In the genomic region with DNA sequence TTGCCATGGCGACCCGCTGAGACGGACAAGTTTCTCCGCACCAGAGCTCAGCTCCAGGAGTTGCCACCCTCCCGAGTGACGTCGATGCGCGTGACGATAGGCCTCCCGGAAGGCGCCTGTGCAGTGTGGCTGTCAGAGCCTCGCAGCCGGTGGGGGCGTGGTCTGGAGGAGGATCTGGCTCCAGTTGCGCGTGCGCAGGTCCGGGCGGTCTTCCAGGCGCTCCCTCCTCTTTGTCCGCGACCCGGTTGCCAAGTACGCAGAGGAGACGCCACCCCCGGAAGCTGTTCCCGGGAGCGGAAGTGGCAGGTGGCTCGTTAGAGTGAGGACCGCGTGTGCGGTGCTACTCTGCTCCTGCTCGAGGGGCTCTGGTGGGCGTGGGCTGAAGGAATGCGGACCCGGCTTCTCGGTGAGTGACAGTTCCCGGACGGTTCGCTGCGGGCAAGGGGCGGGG, we compare ENCODE assay signal across 8 mouse cellular contexts. TPM values are rescaled to one million over a fixed set of nuclear protein-coding genes. Genes with fewer than 3 reads are reported as not detected.
DNase-seq lines count a peak whose midpoint lies in the region; ATAC-seq and TF ChIP-seq lines count a peak whose summit lies in the region.

No protein-coding gene starts in this region.

- ATAC-seq in embryonic facial prominence, embryonic 15.5 days (ENCODE audit: insufficient number of reproducible peaks, low FRiP score, low TSS enrichment, low read depth): peak; percentile 99
- peak; percentile 99 for ATAC-seq in limb, embryonic 14.5 days (ENCODE audit: low FRiP score, low read depth)
- ATAC-seq in midbrain, postnatal 0 days (ENCODE audit: low FRiP score): peak; percentile 99

- 0 out of 2 replicates have a peak, but pooled peaks have one; percentile 58 for TF ChIP-seq POLR2A in bone marrow, adult 2 months (IDR thresholded peaks at IDR 0.05; ENCODE audit: borderline replicate concordance, control insufficient read depth, low read depth, low read length)
- 0 out of 2 replicates have a peak, but pooled peaks have one; percentile 42 for TF ChIP-seq POLR2A in limb, embryonic 14.5 days (IDR thresholded peaks at IDR 0.05; ENCODE audit: borderline replicate concordance, extremely low read depth, insufficient read depth, insufficient read length)

- no peaks in the 10 kb centered on the region for H3K9me3 ChIP-seq in embryonic facial prominence, embryonic 15.5 days (replicated peaks)
- H3K9me3 ChIP-seq in limb, embryonic 14.5 days (ENCODE audit: control insufficient read depth, low read length): no peaks in the 10 kb centered on the region
- no peaks in the 10 kb centered on the region for H3K9me3 ChIP-seq in midbrain, postnatal 0 days (ENCODE audit: low read length)

- H3K4me1 ChIP-seq in bone marrow, adult 2 months (ENCODE audit: control insufficient read depth, insufficient read depth, low read length): no peaks in the 10 kb centered on the region
- peaks cover 10% of the 10 kb centered on the region for H3K4me1 ChIP-seq in embryonic facial prominence, embryonic 15.5 days
- peaks cover 8% of the 10 kb centered on the region for H3K4me1 ChIP-seq in limb, embryonic 14.5 days (ENCODE audit: control insufficient read depth, insufficient read depth, low read length)
- H3K4me1 ChIP-seq in midbrain, postnatal 0 days (ENCODE audit: insufficient read depth, low read length): peaks cover 6% of the 10 kb centered on the region; the same call in 1 of the 2 replicates

- H3K4me3 ChIP-seq in bone marrow, adult 2 months (replicated peaks; ENCODE audit: control insufficient read depth, low read depth, low read length): peak overlapping the region; percentile 92
- peak overlapping the region; percentile 59 for H3K4me3 ChIP-seq in embryonic facial prominence, embryonic 15.5 days (replicated peaks)
- peak overlapping the region; percentile 61 for H3K4me3 ChIP-seq in limb, embryonic 14.5 days (replicated peaks; ENCODE audit: low read length)
- H3K4me3 ChIP-seq in midbrain, postnatal 0 days (ENCODE audit: low read depth, low read length): peak overlapping the region; percentile 60

- DNase-seq in 416B (ENCODE audit: low read depth): peak; percentile 98
- peak; percentile 99 for DNase-seq in heart, adult 8-10 months (ENCODE audit: low spot score)
- peak; percentile 100 for DNase-seq in kidney, adult 9 months
- peak; percentile 100 for DNase-seq in limb, embryonic 14.5 days (ENCODE audit: low spot score)
- peak; percentile 99 for DNase-seq in midbrain, postnatal 0 days (ENCODE audit: low spot score)
- DNase-seq in spleen, postnatal 14 days (ENCODE audit: low spot score in 2 of 2): peak; percentile 91 to 92

- no peak overlapping the region for H3K27ac ChIP-seq in bone marrow, adult 2 months (ENCODE audit: control insufficient read depth, insufficient read depth, low read depth, low read length, poor library complexity)
- H3K27ac ChIP-seq in embryonic facial prominence, embryonic 15.5 days (replicated peaks): no peak overlapping the region
- peak overlapping the region; percentile 43; the same call in 1 of the 2 replicates for H3K27ac ChIP-seq in limb, embryonic 14.5 days (replicated peaks; ENCODE audit: low read depth, low read length)
- H3K27ac ChIP-seq in midbrain, postnatal 0 days (ENCODE audit: low read depth, low read length): peak overlapping the region; percentile 55; the same call in 1 of the 2 replicates

- peak overlapping the region; percentile 60 for H3K4me2 ChIP-seq in embryonic facial prominence, embryonic 15.5 days (replicated peaks)
- H3K4me2 ChIP-seq in limb, embryonic 14.5 days (replicated peaks; ENCODE audit: low read depth, low read length, severe bottlenecking): peak overlapping the region; percentile 73
- H3K4me2 ChIP-seq in midbrain, postnatal 0 days (ENCODE audit: low read depth, low read length, poor library complexity, severe bottlenecking): peak overlapping the region; percentile 66

- H3K9ac ChIP-seq in embryonic facial prominence, embryonic 15.5 days: 0 out of 2 replicates have a peak overlapping the region, but pooled peaks have one; percentile 13
- H3K9ac ChIP-seq in limb, embryonic 14.5 days (ENCODE audit: low read depth, low read length, severe bottlenecking): peak overlapping the region; percentile 34; the same call in 1 of the 2 replicates
- 0 out of 2 replicates have a peak overlapping the region, but pooled peaks have one; percentile 39 for H3K9ac ChIP-seq in midbrain, postnatal 0 days (replicated peaks; ENCODE audit: low read length, poor library complexity, severe bottlenecking)

- WGBS in bone marrow, adult 2 months: under 1% methylated on average over 43 of the region's 43 CpGs
- WGBS in embryonic facial prominence, embryonic 15.5 days: under 1% methylated on average over 43 of the region's 43 CpGs
- WGBS in limb, embryonic 14.5 days: under 1% methylated on average over 41 of the region's 43 CpGs
- 0% methylated on average over 43 of the region's 43 CpGs for WGBS in midbrain, postnatal 0 days

- H3K27me3 ChIP-seq in embryonic facial prominence, embryonic 15.5 days: no peaks in the 10 kb centered on the region
- H3K27me3 ChIP-seq in limb, embryonic 14.5 days (ENCODE audit: control insufficient read depth, insufficient read depth, low read length): no peaks in the 10 kb centered on the region
- H3K27me3 ChIP-seq in midbrain, postnatal 0 days (ENCODE audit: insufficient read depth, low read length): no peaks in the 10 kb centered on the region

- TF ChIP-seq CTCF in bone marrow, adult 2 months (IDR thresholded peaks at IDR 0.05; ENCODE audit: control insufficient read depth, insufficient read depth, low read length): no peak
- no peak for TF ChIP-seq CTCF in midbrain, postnatal 0 days (IDR thresholded peaks at IDR 0.05)

- peaks cover 21% of the 10 kb centered on the region for H3K36me3 ChIP-seq in embryonic facial prominence, embryonic 15.5 days
- peaks cover 16% of the 10 kb centered on the region for H3K36me3 ChIP-seq in limb, embryonic 14.5 days (ENCODE audit: control insufficient read depth, insufficient read depth, low read length)
- peaks cover 19% of the 10 kb centered on the region for H3K36me3 ChIP-seq in midbrain, postnatal 0 days (ENCODE audit: insufficient read depth, low read length)

RNA-seq across cellular contexts. Expression of a gene that starts 2.2 kb away (rescaled TPM):
- polyA plus RNA-seq in bone marrow, adult 2 months (2011; ENCODE audit: insufficient read depth, insufficient read length, low replicate concordance, missing spikeins): 0.81 and 2.2 TPM in 2 replicates
- 7.5 and 7.9 TPM in 2 replicates for polyA plus RNA-seq in embryonic facial prominence, embryonic 15.5 days (2015; fragmentation: Nextera tagmentation; extraction: Ambion mirVana)
- 1 to 10 TPM; 2.2 to 3.0 (median 2.6) TPM for total RNA-seq in heart, adult 8-10 months (2022)
- 6.8 and 7.2 TPM in 2 replicates for polyA plus RNA-seq in limb, embryonic 14.5 days (2012; rRNA removed)
- polyA plus RNA-seq in limb, embryonic 14.5 days (2014; fragmentation: Nextera tagmentation; extraction: Ambion mirVana): 8.1 and 8.6 TPM in 2 replicates
- 17.1 and 19.1 TPM in 2 replicates for total RNA-seq in midbrain, postnatal 0 days (2014; rRNA removed)
- 7.4 and 7.7 TPM in 2 replicates for polyA plus RNA-seq in midbrain, postnatal 0 days (2015; fragmentation: Nextera tagmentation; extraction: Ambion mirVana)

RNA-seq across cellular contexts. Expression of a gene that starts 49.1 kb away (rescaled TPM):
- not detected in 2 replicates for polyA plus RNA-seq in bone marrow, adult 2 months (2011; ENCODE audit: insufficient read depth, insufficient read length, low replicate concordance, missing spikeins)
- polyA plus RNA-seq in embryonic facial prominence, embryonic 15.5 days (2015; fragmentation: Nextera tagmentation; extraction: Ambion mirVana): 0.64 and 0.89 TPM in 2 replicates
- total RNA-seq in heart, adult 8-10 months (2022): under 1 TPM; 0.09 to 0.23 (median 0.13) TPM
- 0.01 and 0.03 TPM in 2 replicates for polyA plus RNA-seq in limb, embryonic 14.5 days (2012; rRNA removed)
- 0.07 TPM in 1 of 2 replicates, not detected in the other for polyA plus RNA-seq in limb, embryonic 14.5 days (2014; fragmentation: Nextera tagmentation; extraction: Ambion mirVana)
- total RNA-seq in midbrain, postnatal 0 days (2014; rRNA removed): 0.52 and 0.88 TPM in 2 replicates
- 0.37 and 0.49 TPM in 2 replicates for polyA plus RNA-seq in midbrain, postnatal 0 days (2015; fragmentation: Nextera tagmentation; extraction: Ambion mirVana)

RNA-seq across cellular contexts. Expression of a gene that starts 49.7 kb away (rescaled TPM):
- 4.2 TPM in 1 of 2 replicates, not detected in the other for polyA plus RNA-seq in bone marrow, adult 2 months (2011; ENCODE audit: insufficient read depth, insufficient read length, low replicate concordance, missing spikeins)
- polyA plus RNA-seq in embryonic facial prominence, embryonic 15.5 days (2015; fragmentation: Nextera tagmentation; extraction: Ambion mirVana): 24.6 and 37.7 TPM in 2 replicates
- total RNA-seq in heart, adult 8-10 months (2022): not detected
- 1.3 and 2.2 TPM in 2 replicates for polyA plus RNA-seq in limb, embryonic 14.5 days (2012; rRNA removed)
- 4.5 and 5.1 TPM in 2 replicates for polyA plus RNA-seq in limb, embryonic 14.5 days (2014; fragmentation: Nextera tagmentation; extraction: Ambion mirVana)
- total RNA-seq in midbrain, postnatal 0 days (2014; rRNA removed): 105 and 126 TPM in 2 replicates
- polyA plus RNA-seq in midbrain, postnatal 0 days (2015; fragmentation: Nextera tagmentation; extraction: Ambion mirVana): 295 and 359 TPM in 2 replicates

Comparison
In these comparisons a context has a peak if more than half of its experiments do, and no peak if none do; other contexts are left out.
1. H3K27ac ChIP-seq: peak in limb, embryonic 14.5 days (single experiment) and midbrain, postnatal 0 days (single experiment); none in bone marrow, adult 2 months (single experiment) and embryonic facial prominence, embryonic 15.5 days (single experiment).
2. Peak in every context shown above with its lines, with median percentiles within 50 percentile points of each other: DNase-seq, H3K4me3 ChIP-seq, ATAC-seq, H3K4me2 ChIP-seq and H3K9ac ChIP-seq.